ENCODE assay signal across 9 mouse cellular contexts in the genomic region with DNA sequence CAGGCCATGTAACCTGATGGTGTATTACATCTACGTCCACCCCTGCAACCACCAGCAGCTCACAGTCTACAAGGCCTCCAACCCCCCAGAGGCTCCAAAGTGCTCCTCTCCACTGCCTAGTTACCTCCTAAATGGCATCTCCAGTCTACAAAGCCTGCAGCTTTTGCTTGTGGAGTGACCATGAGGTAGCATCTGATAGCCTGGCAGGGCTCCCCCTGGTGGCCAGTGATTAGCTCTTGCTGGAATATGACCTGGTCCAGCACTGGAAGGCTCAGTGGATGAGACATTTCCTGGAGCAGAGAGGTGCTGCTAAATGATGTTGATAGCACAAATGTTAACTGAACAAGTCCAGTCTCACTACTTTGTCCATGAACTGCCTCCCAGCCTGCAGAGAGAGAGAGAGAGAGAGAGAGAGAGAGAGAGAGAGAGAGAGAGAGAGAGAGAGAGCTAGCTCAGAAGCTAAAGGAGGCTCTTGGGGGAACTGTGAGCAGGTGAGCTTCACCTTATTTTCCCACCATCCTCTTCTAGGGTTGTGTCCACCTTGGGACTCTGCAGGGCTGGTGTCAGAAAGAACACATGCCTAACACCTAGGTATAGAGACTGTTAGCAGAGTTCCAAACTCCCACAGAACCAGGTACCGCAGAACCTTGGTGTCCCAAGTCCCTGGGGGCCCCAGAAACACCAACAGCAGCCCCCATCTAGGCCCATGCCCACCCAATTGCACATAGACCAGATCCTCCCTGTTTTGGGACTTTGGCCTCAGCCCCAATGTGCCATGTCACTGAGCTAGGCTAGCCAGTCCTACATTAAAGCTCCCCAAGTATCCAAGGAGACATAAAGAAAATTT. TPM values are rescaled to one million over a fixed set of nuclear protein-coding genes. Genes with fewer than 3 reads are reported as not detected.
DNase-seq lines count a peak whose midpoint lies in the region; ATAC-seq and TF ChIP-seq lines count a peak whose summit lies in the region.
"Had no signal": no experiment of that assay in that cellular context is flagged by ENCODE, and none has a peak within 500 bp of the region (broad histone marks: within the 10 kb centered on the region; RNA-seq: fewer than 3 reads in every experiment).

No protein-coding gene starts in this region.

- ATAC-seq in forebrain, embryonic 15.5 days (replicated peaks), result peak; percentile 76
- ATAC-seq in hematopoietic stem cell, adult 5-6 weeks (replicated peaks in 1 of 2; ENCODE audit: insufficient read depth in 1 of 2, low FRiP score in 2 of 2, low TSS enrichment in 1 of 2, low read depth in 1 of 2, poor library complexity in 2 of 2, severe bottlenecking in 2 of 2), result peak; percentile 86 to 93

- H3K27me3 ChIP-seq in forebrain, embryonic 15.5 days, result peaks cover 20% of the 10 kb centered on the region

- peak; percentile 69 for DNase-seq in NIH3T3 (ENCODE audit: low read depth)
- DNase-seq in cerebellum, adult 11-12 months, result peak; percentile 66
- peak; percentile 53 to 80 for DNase-seq in layer of hippocampus, adult 2 months (ENCODE audit: low spot score in 2 of 2)
- DNase-seq in lung, postnatal 10 days, result peak; percentile 76
- peak; percentile 72 to 82 for DNase-seq in right cerebral cortex, postnatal 10 days (ENCODE audit: low spot score in 2 of 2)
- DNase-seq in urinary bladder, postnatal 36 days (ENCODE audit: low spot score in 2 of 2), result peak; percentile 70 to 81

- H3K4me1 ChIP-seq in forebrain, embryonic 15.5 days, result 0 out of 2 replicates have a peak, but pooled peaks cover 5% of the 10 kb centered on the region
- H3K4me1 ChIP-seq: heart, embryonic 13.5 days had no signal

- H3K9ac ChIP-seq in forebrain, embryonic 15.5 days (replicated peaks), result no peak overlapping the region
- H3K9ac ChIP-seq: heart, embryonic 13.5 days had no signal

- no peak overlapping the region for H3K4me3 ChIP-seq in forebrain, embryonic 15.5 days
- H3K4me3 ChIP-seq in layer of hippocampus, adult 2 months, result no peak overlapping the region
- H3K4me3 ChIP-seq: heart, embryonic 13.5 days had no signal

- peak; percentile 88 for TF ChIP-seq CTCF in layer of hippocampus, adult 2 months (conservative IDR thresholded peaks at IDR 0.05)

- H3K9me3 ChIP-seq in forebrain, embryonic 15.5 days, result no peaks in the 10 kb centered on the region
- H3K9me3 ChIP-seq: heart, embryonic 13.5 days had no signal

- WGBS in forebrain, embryonic 15.5 days, result 83% methylated on average over 2 of the region's 2 CpGs

- no peak overlapping the region for H3K4me2 ChIP-seq in forebrain, embryonic 15.5 days (replicated peaks)
- H3K4me2 ChIP-seq: heart, embryonic 13.5 days had no signal

- no peak overlapping the region for H3K27ac ChIP-seq in forebrain, embryonic 15.5 days (replicated peaks)
- no peak overlapping the region for H3K27ac ChIP-seq in layer of hippocampus, adult 2 months
- H3K27ac ChIP-seq: heart, embryonic 13.5 days had no signal

- no peaks in the 10 kb centered on the region for H3K36me3 ChIP-seq in forebrain, embryonic 15.5 days
- H3K36me3 ChIP-seq: heart, embryonic 13.5 days had no signal

RNA-seq across cellular contexts. Expression of a gene that starts 43.3 kb away (rescaled TPM):
- polyA plus RNA-seq in forebrain, embryonic 15.5 days (2015; fragmentation: Nextera tagmentation; extraction: Ambion mirVana), result 102 and 134 TPM in 2 replicates
- 3.4 and 7.3 TPM in 2 replicates for total RNA-seq in hematopoietic stem cell, adult 5-6 weeks (2017)
- 10 to 100 TPM; 62.5 to 67.0 TPM for total RNA-seq in layer of hippocampus, adult 2 months (2021)
